Mouse (Mus musculus): ENCODE results near the gene Rft1.
A peak's percentile ranks its signal among the peaks of the same experiment; 100 is the strongest.

The Rft1 gene

DNA sequence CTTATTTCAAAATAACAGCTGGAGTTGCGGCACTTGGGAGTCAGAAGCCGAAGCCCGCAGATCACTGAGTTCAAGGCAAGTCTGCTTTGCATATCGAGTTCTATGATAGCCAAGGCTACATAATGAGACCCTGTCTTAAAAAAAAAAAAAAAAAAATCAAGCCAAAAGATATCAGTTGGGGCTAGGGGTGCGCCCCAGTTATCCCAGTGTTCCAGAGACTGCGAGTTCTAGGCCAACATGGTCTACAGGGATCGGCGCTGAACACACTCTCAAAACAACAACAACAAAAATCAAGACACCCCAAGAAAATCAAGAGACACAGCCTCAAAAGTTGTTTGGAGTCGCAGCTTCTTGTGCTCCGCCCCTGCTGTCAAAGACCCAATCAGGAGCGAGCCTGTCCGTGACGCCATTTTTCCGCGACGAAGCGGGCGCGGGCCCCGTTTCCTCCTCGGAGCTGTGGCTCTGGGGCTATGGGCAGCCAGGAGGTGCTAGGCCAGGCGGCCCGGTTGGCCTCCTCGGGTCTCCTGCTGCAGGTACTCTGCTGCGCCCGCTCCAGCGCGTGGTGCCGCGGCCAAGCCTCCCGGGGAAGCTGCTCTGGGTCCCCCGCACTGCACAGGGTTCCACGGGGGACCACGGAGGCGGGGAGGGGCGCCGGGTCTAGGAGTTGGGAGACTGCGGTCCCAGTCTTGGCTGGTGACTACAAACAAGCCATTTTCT is at the start of gene Rft1:
Gene Rft1, plus strand, starts transcription at position 418 of the 717 bp plus-strand sequence.
- DNase-seq (ENCODE audit: low spot score in 2 of 2) = peak; percentile 88 to 98

- no peak for DNase-seq (ENCODE audit: low spot score in 2 of 2)
These were observed 47.3 kb upstream of the Rft1 start for GRCm38 (mm10) chr14:30606817-30607216.

DNA sequence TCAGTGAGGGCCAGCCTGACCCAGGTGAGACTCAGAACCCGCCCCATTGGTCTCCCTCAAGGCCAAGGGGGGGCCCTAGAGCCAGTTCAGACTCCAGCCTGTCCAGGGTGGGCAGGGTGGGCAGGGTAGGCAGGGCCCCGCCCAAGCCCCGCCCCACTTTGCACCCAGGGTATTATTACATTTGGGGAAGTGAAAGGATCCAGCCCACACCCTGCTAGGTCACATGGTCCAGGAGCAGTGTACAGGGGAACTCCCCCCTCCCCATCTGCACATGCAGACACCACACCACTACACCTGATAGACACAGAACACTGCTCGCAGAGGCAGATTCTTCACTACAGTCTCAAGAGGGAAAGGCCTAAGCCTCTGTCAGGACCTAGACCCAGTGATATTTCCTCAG is 46.5 kb upstream of the Rft1 start:
- DNase-seq (ENCODE audit: low spot score in 2 of 2) = no peak

DNA sequence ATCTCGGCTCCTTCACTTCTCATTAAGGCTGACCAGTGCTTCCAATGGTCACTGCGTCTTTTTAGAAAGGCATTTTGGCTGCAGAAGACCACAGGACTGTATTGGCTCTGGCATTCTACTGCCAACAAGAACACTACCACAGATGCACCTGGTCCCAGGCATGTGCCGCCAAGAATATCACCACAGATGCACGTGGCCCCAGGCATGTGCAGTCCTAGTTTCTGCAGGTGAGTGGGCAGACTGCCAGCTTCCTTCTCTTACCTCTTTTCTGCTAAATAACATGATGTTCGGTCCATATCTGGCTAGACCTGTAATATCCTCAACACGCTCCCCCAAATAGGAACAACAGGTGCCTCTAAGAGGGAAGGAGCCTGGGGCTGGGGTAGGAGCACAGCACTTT is 46.0 kb upstream of the Rft1 start:
- DNase-seq (ENCODE audit: low spot score in 2 of 2) = no peak

- DNase-seq (ENCODE audit: low spot score in 2 of 2) = no peak
These were observed 44.7 kb upstream of the Rft1 start for GRCm38 (mm10) chr14:30609499-30609898.

DNA sequence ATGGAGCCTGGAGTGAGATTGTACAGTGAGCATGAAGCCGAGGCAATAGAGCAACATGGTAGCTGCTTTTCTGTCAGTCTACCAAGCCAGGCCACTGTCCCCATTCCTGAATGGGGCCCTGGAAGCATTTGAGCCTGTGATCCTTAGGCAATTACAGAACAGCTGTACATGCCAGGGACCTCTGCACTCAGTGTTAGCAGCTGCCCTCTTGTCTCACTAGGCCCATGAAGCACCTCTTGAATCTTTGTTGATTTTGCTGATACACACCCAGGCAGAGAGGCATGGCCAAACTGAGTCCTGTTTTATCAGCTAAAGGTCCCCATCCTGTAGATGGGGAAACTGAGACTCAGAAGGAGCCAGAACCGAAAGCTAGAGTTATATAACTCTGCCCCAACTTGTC is 43.9 kb upstream of the Rft1 start:
- DNase-seq (ENCODE audit: low spot score in 2 of 2) = no peak

GRCm38 (mm10) chr14:30610940-30611339 is 43.2 kb upstream of the Rft1 start:
- no peak for DNase-seq (ENCODE audit: low spot score in 2 of 2)

- no peak for DNase-seq (ENCODE audit: low spot score in 2 of 2)
These were observed 41.6 kb upstream of the Rft1 start for GRCm38 (mm10) chr14:30612523-30612922.

GRCm38 (mm10) chr14:30612962-30613715 is 41.0 kb upstream of the Rft1 start:
- DNase-seq (ENCODE audit: low spot score in 2 of 2) = no peak

- no peak for DNase-seq (ENCODE audit: low spot score in 2 of 2)
These were observed 37.4 kb upstream of the Rft1 start for GRCm38 (mm10) chr14:30616751-30617150.

DNA sequence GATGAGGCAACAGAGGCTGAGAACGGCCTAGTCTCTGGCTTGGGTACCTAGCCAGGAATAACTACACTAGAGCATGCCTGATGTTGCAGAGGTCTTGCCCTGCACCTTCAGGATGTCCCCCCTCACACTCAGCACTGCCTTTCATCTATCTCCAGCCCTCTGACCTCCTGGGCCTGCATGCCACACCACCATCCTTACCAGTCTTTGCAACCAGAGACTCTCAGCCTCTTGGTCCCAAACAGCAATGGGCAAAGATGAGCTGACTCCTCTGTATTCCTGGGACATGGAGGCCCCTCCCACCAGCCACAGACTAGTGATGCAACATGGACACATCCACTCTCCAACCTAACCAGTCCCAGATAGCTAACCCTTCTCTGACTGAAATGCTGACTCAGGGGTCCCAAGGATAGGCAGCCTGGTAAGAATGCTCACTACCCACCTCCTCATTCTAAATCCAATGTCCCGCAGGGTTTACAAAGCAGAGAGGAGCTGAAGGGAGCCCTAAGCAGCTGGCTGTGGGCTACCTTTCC is 35.3 kb upstream of the Rft1 start:
- DNase-seq (ENCODE audit: low spot score in 2 of 2) = no peak

DNA sequence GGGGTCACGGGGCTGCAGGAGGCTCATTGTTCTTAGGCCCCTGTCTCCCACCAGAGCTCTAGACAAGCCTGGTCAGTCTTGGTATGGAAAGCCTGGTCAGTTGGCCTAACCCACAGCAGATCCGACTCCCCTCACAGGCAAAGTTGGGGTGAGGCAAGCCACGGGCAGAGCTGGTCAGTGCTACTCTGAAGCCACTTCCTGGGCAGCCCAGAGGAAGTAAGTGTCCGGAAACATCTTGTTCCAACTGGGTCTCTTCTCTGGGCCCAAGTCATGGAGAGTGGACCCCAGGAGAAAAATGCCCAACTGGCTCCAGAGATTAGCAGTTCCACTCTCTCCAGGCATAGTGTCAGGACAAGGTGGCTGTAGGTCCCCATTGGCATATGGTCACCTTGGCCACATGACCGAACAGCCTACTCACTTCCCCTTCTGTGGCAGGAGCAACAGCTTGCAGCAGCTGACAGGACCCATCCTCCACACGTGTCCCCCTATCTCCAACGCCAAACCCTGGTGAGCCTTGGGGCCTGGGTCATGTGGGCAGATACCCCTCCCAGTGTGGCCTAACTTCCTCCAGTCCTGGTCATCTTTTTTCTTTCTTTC is 34.1 kb upstream of the Rft1 start:
- DNase-seq (ENCODE audit: low spot score in 2 of 2) = no peak

DNA sequence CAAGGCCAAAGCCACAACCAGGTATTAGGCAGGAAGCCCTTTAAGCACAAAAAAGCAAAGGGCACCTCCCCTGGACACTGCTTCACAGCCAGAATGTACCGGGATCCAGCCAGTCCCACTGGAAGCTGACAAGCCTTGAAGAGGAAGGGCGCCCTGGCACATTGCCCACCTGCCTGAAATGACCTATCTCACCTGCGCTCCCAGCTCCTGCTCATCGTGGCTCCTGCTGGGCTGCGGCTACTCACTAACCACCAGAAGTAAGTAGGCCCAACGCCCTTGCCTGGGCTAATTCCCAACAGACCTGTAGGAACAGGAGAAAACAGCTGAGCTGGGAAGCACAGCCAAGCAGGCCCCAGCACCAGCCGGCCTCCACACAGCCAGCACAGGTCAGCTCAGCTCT is 32.0 kb upstream of the Rft1 start:
- no peak for DNase-seq (ENCODE audit: low spot score in 2 of 2)

- no peak for DNase-seq (ENCODE audit: low spot score in 2 of 2)
These were observed 31.6 kb upstream of the Rft1 start for GRCm38 (mm10) chr14:30622556-30622955.

GRCm38 (mm10) chr14:30624277-30624721 is 29.9 kb upstream of the Rft1 start:
- DNase-seq (ENCODE audit: low spot score in 2 of 2) = no peak

- no peak for DNase-seq (ENCODE audit: low spot score in 2 of 2)
These were observed 28.9 kb upstream of the Rft1 start for GRCm38 (mm10) chr14:30625131-30625807.

- peak; percentile 39 to 44 for DNase-seq (ENCODE audit: low spot score in 2 of 2)
These were observed 28.1 kb upstream of the Rft1 start, which contains the start of gene Prkcd for GRCm38 (mm10) chr14:30625856-30626726. Prkcd (minus strand) TSS chr14:30626210.

GRCm38 (mm10) chr14:30626756-30627742 is 27.1 kb upstream of the Rft1 start:
- DNase-seq (ENCODE audit: low spot score in 2 of 2) = no peak

GRCm38 (mm10) chr14:30628235-30628634 is 25.9 kb upstream of the Rft1 start:
- no peak for DNase-seq (ENCODE audit: low spot score in 2 of 2)

DNA sequence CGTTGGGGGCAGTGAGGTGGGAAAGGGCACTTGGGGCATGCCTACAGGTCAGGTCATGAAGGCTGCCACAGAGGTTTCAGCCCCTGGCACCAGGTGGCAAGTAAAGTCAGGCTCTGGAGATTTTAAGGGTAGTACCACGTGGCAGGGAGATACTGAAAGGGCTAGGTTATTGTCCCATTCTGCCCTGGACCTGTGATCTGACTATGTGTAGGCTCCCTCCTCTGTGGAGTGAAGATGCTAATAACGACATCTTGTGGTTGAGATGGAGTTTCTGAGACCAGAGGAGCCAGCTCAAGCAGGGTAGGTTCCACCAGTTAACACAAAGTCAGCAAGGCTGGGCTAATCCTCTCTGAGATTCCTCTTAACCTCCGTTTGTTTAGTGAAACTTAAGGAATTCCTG is 24.3 kb upstream of the Rft1 start:
- DNase-seq (ENCODE audit: low spot score in 2 of 2) = no peak

Measured in left cerebral cortex, adult 9 months (tissue).